Mouse (Mus musculus) olfactory bulb, adult 2 months (tissue): ENCODE results near the gene Msrb3.

Experiments used
- CTCF ChIP-seq: fragments of 200-500 bp; IDR thresholded peaks from 2 replicates; pipeline ENCODE4 v1.5.1; 2012; ENCODE audit warnings: low read depth, mild to moderate bottlenecking, low read length, moderate library complexity; ENCODE audit not compliant: insufficient read depth
- POLR2A ChIP-seq: fragments of 200-500 bp; IDR thresholded peaks from 2 replicates; pipeline ENCODE4 v1.6.1; 2012; ENCODE audit warnings: mild to moderate bottlenecking, low read depth, low read length, moderate library complexity; ENCODE audit not compliant: insufficient read depth

GRCm38 (mm10) chr10:120850391-120851195, 48.3 kb downstream of the Msrb3 start:
- TF ChIP-seq CTCF (no peak), POLR2A (no peak)
